Comparison of ENCODE assay signal across 15 mouse cellular contexts in genomic region chr19:25096316-25096715, GRCm38 (mm10).
A peak's percentile ranks its signal among the peaks of the same experiment; 100 is the strongest.
DNase-seq lines count a peak whose midpoint lies in the region; ATAC-seq and TF ChIP-seq lines count a peak whose summit lies in the region.
"Had no signal": no experiment of that assay in that cellular context is flagged by ENCODE, and none has a peak within 500 bp of the region (broad histone marks: within the 10 kb centered on the region; RNA-seq: fewer than 3 reads in every experiment).

No protein-coding gene starts in this region.

- DNase-seq in limb, embryonic 10.5 days (ENCODE audit: low spot score), result no peak
- DNase-seq in kidney, postnatal 14 days, result peak; percentile 14
- DNase-seq in liver, postnatal 0 days, result no peak
- DNase-seq in lung, postnatal 4 days, result peak; percentile 18 to 30
- no peak for DNase-seq in spleen, postnatal 14 days (ENCODE audit: low spot score in 2 of 2)
- no peak for DNase-seq in right cerebral cortex, postnatal 25 days
- no peak for DNase-seq in adrenal gland, postnatal 10 days
- DNase-seq: cerebellum, adult 9-11 months; embryo, embryonic 11 days; gastrocnemius, postnatal 10 days had no signal

- H3K4me3 ChIP-seq in limb, embryonic 12.5 days (replicated peaks), result no peak overlapping the region
- no peak overlapping the region for H3K4me3 ChIP-seq in limb, embryonic 10.5 days
- 0 out of 2 replicates have a peak overlapping the region, but pooled peaks have one; percentile 2 for H3K4me3 ChIP-seq in liver, postnatal 0 days (ENCODE audit: low read depth, low read length)
- H3K4me3 ChIP-seq: erythroblast, embryonic 14.5 days; midbrain, embryonic 13.5 days; myocyte had no signal

- peaks cover 26% of the 10 kb centered on the region for H3K4me1 ChIP-seq in limb, embryonic 12.5 days (replicated peaks)
- peaks cover 11% of the 10 kb centered on the region for H3K4me1 ChIP-seq in limb, embryonic 10.5 days
- H3K4me1 ChIP-seq in liver, postnatal 0 days (ENCODE audit: insufficient read depth), result 0 out of 2 replicates have a peak, but pooled peaks cover 3% of the 10 kb centered on the region
- H3K4me1 ChIP-seq: midbrain, embryonic 13.5 days had no signal

- no peaks in the 10 kb centered on the region for H3K36me3 ChIP-seq in limb, embryonic 12.5 days
- H3K36me3 ChIP-seq in limb, embryonic 10.5 days, result no peaks in the 10 kb centered on the region
- H3K36me3 ChIP-seq in liver, postnatal 0 days (replicated peaks; ENCODE audit: insufficient read depth, low read length), result peaks cover 42% of the 10 kb centered on the region
- H3K36me3 ChIP-seq: midbrain, embryonic 13.5 days had no signal

- peak overlapping the region; percentile 29; the same call in 1 of the 2 replicates for H3K27ac ChIP-seq in limb, embryonic 12.5 days
- H3K27ac ChIP-seq in limb, embryonic 10.5 days, result no peak overlapping the region
- H3K27ac ChIP-seq in liver, postnatal 0 days (ENCODE audit: low read depth), result peak overlapping the region; percentile 18; the same call in 1 of the 2 replicates
- H3K27ac ChIP-seq: midbrain, embryonic 13.5 days had no signal

- H3K9me3 ChIP-seq in limb, embryonic 12.5 days, result no peaks in the 10 kb centered on the region
- H3K9me3 ChIP-seq in limb, embryonic 10.5 days (replicated peaks), result no peaks in the 10 kb centered on the region
- no peaks in the 10 kb centered on the region for H3K9me3 ChIP-seq in liver, postnatal 0 days (ENCODE audit: low read length)
- H3K9me3 ChIP-seq: midbrain, embryonic 13.5 days had no signal

- TF ChIP-seq CTCF in liver, postnatal 0 days (IDR thresholded peaks at IDR 0.05; ENCODE audit: low read depth), result no peak

- TF ChIP-seq EP300 in liver, postnatal 0 days (IDR thresholded peaks at IDR 0.05; ENCODE audit: low read depth), result no peak

- 70% methylated on average over 9 of the region's 9 CpGs for WGBS in limb, embryonic 12.5 days
- 86% methylated on average over 9 of the region's 9 CpGs for WGBS in limb, embryonic 10.5 days
- WGBS in liver, postnatal 0 days (ENCODE audit: insufficient replicate concordance), result 60% methylated on average over 9 of the region's 9 CpGs

- no peak overlapping the region for H3K9ac ChIP-seq in limb, embryonic 12.5 days (replicated peaks)
- H3K9ac ChIP-seq in liver, postnatal 0 days (replicated peaks), result no peak overlapping the region
- H3K9ac ChIP-seq: midbrain, embryonic 13.5 days had no signal

- no peaks in the 10 kb centered on the region for H3K27me3 ChIP-seq in limb, embryonic 12.5 days
- H3K27me3 ChIP-seq in limb, embryonic 10.5 days (ENCODE audit: low read depth, poor library complexity, severe bottlenecking), result 0 out of 2 replicates have a peak, but pooled peaks cover 3% of the 10 kb centered on the region
- H3K27me3 ChIP-seq in liver, postnatal 0 days (ENCODE audit: insufficient read depth, low read length), result no peaks in the 10 kb centered on the region
- H3K27me3 ChIP-seq: midbrain, embryonic 13.5 days had no signal

- ATAC-seq in limb, embryonic 12.5 days (ENCODE audit: insufficient number of reproducible peaks, insufficient read depth, low FRiP score, low TSS enrichment, low read depth), result no peak
- 0 out of 2 replicates have a peak, but pooled peaks have one; percentile 8 for ATAC-seq in liver, postnatal 0 days
- ATAC-seq: forebrain, embryonic 16.5 days; midbrain, embryonic 13.5 days had no signal

- H3K4me2 ChIP-seq in limb, embryonic 12.5 days, result no peak overlapping the region
- peak overlapping the region; percentile 55 for H3K4me2 ChIP-seq in liver, postnatal 0 days (ENCODE audit: low read depth, low read length)
- H3K4me2 ChIP-seq: midbrain, embryonic 13.5 days had no signal

Comparison
In these comparisons a context has a peak if more than half of its experiments do, and no peak if none do; other contexts are left out.
1. DNase-seq: peak in kidney, postnatal 14 days (single experiment) and lung, postnatal 4 days (2 of 2); none in limb, embryonic 10.5 days (single experiment), liver, postnatal 0 days (single experiment), spleen, postnatal 14 days (0 of 2), right cerebral cortex, postnatal 25 days (single experiment) and adrenal gland, postnatal 10 days (single experiment).